Mouse (Mus musculus) urinary bladder, postnatal 25 days (tissue): ENCODE results near the gene Vps29.

Experiments
- DNase-seq: peaks from one replicate; pipeline ENCODE4 v3.0.0; 2022; ENCODE audit warnings: low spot score

Vps29 gene

DNA sequence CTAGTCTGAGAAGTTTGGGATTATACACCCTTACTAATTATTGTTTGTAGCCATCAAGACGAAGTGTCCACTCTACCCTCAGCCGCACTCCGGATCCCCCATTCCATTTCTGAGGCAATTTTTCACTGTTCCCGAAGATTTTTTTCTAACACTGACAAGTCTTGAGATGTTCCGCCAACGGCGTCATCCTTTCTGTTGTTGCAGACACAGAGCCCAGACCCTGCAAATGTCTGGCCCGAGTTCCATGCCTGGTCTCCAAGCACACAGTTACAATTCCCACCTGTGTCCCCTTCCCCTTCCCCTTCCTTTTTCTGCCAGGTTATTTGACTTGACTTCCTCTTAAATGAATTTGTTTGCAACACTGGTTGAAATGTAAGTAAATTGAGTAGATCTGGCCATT lies 45.7 kb downstream of the Vps29 start:
- DNase-seq, result no peak

DNA sequence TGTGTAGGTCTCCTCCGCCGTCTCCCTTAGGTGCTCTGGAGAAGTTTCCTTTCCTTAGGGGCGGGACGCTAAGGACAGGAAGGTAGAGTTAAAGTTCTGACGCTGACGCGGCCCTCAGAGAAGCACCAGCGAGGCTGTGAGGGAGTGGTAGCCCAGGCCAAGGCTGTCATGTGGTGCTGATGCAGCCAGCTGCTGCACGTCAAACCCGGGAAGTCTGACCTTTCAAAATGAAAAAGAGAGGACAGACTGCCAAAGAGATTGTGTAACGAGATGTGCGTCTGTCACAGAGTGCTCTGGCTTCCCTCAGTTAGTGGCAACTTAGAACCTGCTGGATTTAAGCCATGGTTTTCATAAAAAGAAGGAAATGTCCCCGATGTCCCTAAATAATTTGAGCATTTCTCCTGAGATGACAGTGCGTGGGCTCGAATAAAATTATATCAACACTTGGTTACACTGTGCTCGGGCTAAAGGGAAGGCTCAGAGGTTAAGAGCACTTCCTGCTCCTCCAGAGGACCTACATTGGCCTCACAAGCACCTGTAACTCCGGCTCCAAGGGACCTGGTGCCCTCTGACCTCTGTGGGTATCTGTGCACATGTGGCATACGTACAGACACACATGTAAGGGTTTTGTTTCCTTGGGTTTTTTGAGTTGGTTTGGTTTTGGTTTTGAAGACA lies 46.6 kb downstream of the Vps29 start:
- no peak for DNase-seq

DNA sequence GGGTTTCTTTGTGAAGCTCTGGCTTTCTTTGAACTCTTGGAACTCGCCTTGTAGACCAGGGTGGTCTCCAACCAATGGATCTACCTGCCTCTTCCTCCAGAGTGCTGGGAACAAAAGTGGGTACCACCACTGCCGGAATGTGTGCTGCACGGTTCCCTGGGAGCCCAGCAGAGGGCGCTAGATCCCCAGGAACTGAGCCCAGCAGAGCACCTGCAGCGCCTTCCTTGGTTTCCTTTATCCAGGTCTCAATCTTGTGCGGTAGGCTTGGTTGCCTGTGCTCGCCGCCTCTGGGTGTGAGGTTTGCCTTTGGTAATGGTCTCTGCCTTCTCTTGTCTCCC lies 47.1 kb downstream of the Vps29 start:
- peak; percentile 76 for DNase-seq

DNA sequence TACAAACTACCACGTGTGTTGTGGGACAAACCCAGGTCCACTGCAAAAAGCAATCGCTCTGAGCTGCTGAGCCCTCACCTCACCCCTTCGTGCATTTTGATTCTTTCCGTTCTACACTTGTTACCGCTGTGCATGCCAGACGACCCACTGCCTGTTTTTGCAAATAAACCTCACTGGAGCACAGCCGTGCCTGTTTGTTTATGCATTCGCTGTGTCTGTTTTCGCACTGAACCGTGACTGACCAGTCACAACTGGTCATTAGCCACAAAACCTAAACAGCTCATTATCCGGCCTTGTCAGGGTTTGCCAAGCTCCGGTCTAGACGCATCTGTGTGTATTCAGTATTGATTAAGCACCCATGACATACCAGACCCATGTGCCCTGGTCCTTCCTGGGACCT lies 48.0 kb downstream of the Vps29 start:
- DNase-seq, result no peak

- DNase-seq, result no peak
Observed at GRCm38 (mm10) chr5:122402772-122403171, 48.6 kb downstream of the Vps29 start.

GRCm38 (mm10) chr5:122403362-122403761 lies 49.2 kb downstream of the Vps29 start:
- no peak for DNase-seq

DNA sequence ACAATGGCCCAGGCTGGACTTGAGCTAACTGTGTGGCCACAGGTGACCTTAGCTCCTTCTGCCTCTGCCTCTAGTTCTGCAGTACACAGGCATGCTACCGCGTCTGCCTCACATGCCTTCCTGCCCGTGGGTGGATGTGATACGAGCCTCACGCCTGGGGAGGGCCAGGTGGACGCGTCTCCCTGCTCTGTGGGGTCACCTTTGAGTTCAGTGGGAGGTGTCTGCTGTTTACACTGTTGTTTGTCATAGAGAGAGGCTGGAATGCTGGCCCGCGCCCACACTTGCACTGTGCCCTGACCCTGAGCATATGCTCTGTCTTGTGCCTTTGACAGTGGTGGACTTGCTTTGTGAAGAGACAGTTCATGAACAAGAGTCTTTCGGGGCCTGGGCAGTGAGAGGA lies 51.4 kb downstream of the Vps29 start:
- DNase-seq, result no peak

- no peak for DNase-seq
Observed at GRCm38 (mm10) chr5:122409692-122410645, 55.8 kb downstream of the Vps29 start.

DNA sequence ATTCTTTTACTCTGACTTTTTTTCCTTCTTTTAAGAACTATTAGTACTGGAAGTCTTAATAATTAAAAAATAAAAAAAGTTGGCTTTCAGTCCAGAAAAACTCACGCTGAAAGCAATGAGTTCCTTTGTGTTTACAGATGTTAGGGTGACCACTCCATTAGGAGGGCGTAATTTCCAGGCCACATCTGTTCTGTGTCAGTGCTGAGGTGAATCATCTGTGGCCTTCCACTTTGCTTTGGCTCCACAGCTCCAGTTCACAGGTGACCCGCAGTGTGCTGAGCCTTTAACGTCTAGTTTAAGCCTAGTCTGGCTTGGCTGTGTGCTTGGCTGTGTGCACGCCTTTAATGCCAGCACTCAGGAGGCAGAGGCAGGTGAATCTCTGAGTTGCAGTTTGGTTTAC lies 57.7 kb downstream of the Vps29 start:
- no peak for DNase-seq

DNA sequence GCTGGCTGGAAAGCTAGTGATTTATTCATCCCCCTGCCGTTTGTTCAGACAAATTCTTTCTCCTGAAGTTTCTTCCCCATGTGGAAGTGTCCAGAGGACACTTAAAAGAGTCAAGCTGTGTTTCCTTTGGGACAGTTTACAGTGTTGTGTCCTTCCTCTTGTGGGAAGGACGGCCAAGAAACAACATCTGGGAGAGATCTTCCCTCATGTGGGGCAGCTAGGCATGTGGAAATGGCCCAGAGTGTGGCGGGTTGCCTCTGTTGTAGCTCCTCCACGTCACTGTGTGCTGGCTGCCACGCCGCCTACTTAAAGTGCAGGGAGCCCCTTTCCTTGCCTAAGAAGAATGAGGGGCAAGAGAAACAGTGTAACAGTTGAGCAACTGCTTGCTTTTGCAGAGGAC lies 58.7 kb downstream of the Vps29 start:
- no peak for DNase-seq

GRCm38 (mm10) chr5:122414351-122414750 lies 60.2 kb downstream of the Vps29 start:
- DNase-seq, result no peak
